Mouse (Mus musculus) hindbrain, embryonic 14.5 days (tissue): ENCODE measurements around the gene Ghrhr. TPM values are rescaled to one million over a fixed set of nuclear protein-coding genes. Genes with fewer than 3 reads are reported as not detected.

Experiments used
- ATAC-seq: fragments of 200-750 bp; cut with Nextera tagmentation; 2 replicates; pipeline ENCODE4 v1.8.0; 2017; ENCODE audit warnings: moderate number of reproducible peaks, mild to moderate bottlenecking, moderate TSS enrichment, moderate library complexity; ENCODE audit not compliant: low FRiP score
- DNase-seq: peaks from one replicate; pipeline ENCODE4 v3.0.0-alpha.2; 2015; ENCODE audit warnings: low spot score
- H3K27ac ChIP-seq: fragments of 300-500 bp; sonication (generic); 2 replicates; pipeline ENCODE4 v1.5.1; 2014; ENCODE audit warnings: mild to moderate bottlenecking, moderate library complexity
- H3K27me3 ChIP-seq: fragments of 300-500 bp; sonication (generic); 2 replicates; pipeline ENCODE4 v1.6.1; 2014; ENCODE audit warnings: mild to moderate bottlenecking, low read length, mixed read lengths; ENCODE audit not compliant: control insufficient read depth, insufficient read depth
- H3K36me3 ChIP-seq: fragments of 300-500 bp; sonication (generic); replicated peaks from 2 replicates; pipeline ENCODE4 v1.6.1; 2014; ENCODE audit not compliant: control insufficient read depth, insufficient read depth
- H3K4me1 ChIP-seq: fragments of 300-500 bp; sonication (generic); replicated peaks from 2 replicates; pipeline ENCODE4 v1.6.1; 2014; ENCODE audit warnings: antibody characterized with exemption, low read length, mixed read lengths; ENCODE audit not compliant: control insufficient read depth, insufficient read depth
- H3K4me2 ChIP-seq: fragments of 300-500 bp; sonication (generic); replicated peaks from 2 replicates; pipeline ENCODE4 v1.6.1; 2014; ENCODE audit warnings: mild to moderate bottlenecking, moderate library complexity
- H3K4me3 ChIP-seq: fragments of 300-500 bp; sonication (generic); replicated peaks from 2 replicates; pipeline ENCODE4 v1.5.1; 2014; ENCODE audit warnings: mild to moderate bottlenecking, low read length
- H3K9ac ChIP-seq: fragments of 300-500 bp; sonication (generic); 2 replicates; pipeline ENCODE4 v1.6.1; 2014
- H3K9me3 ChIP-seq: fragments of 300-500 bp; sonication (generic); 2 replicates; pipeline ENCODE4 v1.6.1; 2016; ENCODE audit warnings: low read length; ENCODE audit not compliant: control insufficient read depth
- WGBS: fragments of 180-500 bp; shearing (Covaris S2); extraction: QIAGEN DNeasy Blood & Tissue Kit; methylation state at CpG from one replicate; pipeline ENCODE4 v1.1.7; 2014; 5-methylcytosine and 5-hydroxymethylcytosine counted together
- polyA plus RNA-seq: library from polyadenylated mRNA; unstranded; fragments of >200 nt; fragmentation: Nextera tagmentation; extraction: Ambion mirVana; gene quantifications from 2 replicates; pipeline ENCODE4 v1.2.1, GENCODE M21; 2014

The Ghrhr gene
- polyA plus RNA-seq, 1 experiment from 2014 or later, result not detected

DNA sequence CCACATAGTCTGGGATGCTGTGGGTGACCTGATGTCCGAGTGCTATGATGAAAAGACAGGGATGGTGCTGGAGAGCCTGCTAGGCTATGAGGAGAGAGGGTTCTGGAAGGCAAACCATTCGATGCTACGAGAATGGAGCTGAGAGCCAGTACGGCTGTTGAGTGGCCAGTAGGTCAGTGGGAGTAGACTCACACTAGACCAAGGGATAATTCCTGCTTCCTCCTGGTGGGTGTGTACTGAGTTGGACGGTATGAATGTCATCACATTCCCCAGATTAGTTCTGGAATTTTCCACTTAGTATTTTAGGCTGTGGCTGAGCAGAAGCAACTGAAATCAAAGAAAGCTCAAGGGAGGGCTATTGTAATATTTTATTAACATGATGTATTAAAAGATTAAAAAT lies 34.9 kb downstream of the Ghrhr start:
- no peaks in the 10 kb centered on the region for H3K9me3 ChIP-seq
- no peak overlapping the region for H3K9ac ChIP-seq
- ATAC-seq, result no peak
- no peaks in the 10 kb centered on the region for H3K27me3 ChIP-seq
- 87% methylated on average over 5 of the region's 5 CpGs for WGBS
- no peaks in the 10 kb centered on the region for H3K36me3 ChIP-seq
- H3K4me2 ChIP-seq, result no peak overlapping the region
- no peak overlapping the region for H3K27ac ChIP-seq
- H3K4me1 ChIP-seq, result peaks cover 13% of the 10 kb centered on the region
- H3K4me3 ChIP-seq, result no peak overlapping the region
- DNase-seq, result no peak

DNA sequence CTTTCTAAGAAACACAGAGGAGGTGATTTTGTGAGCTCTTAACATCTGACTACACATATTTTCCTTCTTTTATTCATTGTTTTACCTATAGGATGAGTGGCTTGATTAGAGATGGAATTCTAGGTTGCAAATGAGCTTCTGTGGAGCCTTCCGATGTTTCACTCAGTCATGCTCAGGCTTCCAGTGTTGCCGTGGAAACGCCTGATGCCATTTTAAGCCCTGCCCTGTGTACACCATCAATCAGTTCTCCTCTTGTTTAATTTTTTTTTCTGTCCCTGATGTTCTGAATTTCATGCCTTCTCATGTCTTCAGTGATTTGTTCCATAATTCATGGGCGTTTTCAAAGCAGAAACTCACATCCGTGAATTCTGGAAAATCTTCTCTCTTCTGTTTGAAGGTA lies 40.1 kb downstream of the Ghrhr start:
- Histone ChIP-seq H3K4me3 (no peak overlapping the region), H3K4me2 (no peak overlapping the region), H3K36me3 (no peaks in the 10 kb centered on the region), H3K27me3 (no peaks in the 10 kb centered on the region), H3K4me1 (peaks cover 21% of the 10 kb centered on the region), H3K9me3 (no peaks in the 10 kb centered on the region), H3K27ac (no peak overlapping the region), H3K9ac (no peak overlapping the region)
- DNase-seq (no peak), ATAC-seq (no peak)
- 30% methylated on average over 5 of the region's 5 CpGs for WGBS

DNA sequence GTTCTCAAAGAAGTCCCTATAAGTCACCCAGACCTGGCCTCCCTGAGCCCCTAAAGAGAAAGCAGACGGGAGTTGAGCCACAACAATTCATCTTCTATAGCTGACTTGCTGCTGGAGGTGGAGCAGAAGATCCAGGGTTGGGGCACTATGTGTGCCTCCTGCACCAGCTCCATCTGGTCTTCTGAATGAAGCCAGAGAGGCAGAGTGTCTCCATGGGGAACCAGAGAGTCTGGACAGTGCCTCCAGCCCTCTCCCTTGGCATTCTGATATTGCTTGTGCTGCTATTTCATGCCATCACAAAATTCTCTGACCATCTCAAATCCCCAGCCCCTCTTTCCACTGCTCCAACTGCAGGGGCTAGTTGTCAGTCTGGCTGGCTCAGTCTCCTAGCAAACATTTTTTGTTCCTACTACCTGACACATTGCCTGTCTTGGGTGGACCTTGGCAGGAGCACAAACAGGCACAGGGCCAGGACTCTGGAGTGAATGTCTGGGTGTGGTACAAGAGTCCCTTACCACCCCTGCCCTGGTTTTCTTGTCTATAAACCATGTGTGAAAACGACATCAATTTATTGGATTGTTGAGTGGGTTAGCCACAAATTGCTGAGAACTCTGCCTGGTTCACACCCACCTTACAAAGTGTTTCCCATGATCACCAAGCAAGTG lies 42.8 kb downstream of the Ghrhr start:
- H3K36me3 ChIP-seq, result no peaks in the 10 kb centered on the region
- H3K9ac ChIP-seq, result no peak overlapping the region
- H3K4me2 ChIP-seq, result no peak overlapping the region
- DNase-seq (no peak), ATAC-seq (no peak)
- no peaks in the 10 kb centered on the region for H3K9me3 ChIP-seq
- WGBS, result 62% methylated on average over 2 of the region's 2 CpGs
- H3K4me1 ChIP-seq, result peaks cover 27% of the 10 kb centered on the region
- no peak overlapping the region for H3K4me3 ChIP-seq
- no peaks in the 10 kb centered on the region for H3K27me3 ChIP-seq
- H3K27ac ChIP-seq, result no peak overlapping the region

DNA sequence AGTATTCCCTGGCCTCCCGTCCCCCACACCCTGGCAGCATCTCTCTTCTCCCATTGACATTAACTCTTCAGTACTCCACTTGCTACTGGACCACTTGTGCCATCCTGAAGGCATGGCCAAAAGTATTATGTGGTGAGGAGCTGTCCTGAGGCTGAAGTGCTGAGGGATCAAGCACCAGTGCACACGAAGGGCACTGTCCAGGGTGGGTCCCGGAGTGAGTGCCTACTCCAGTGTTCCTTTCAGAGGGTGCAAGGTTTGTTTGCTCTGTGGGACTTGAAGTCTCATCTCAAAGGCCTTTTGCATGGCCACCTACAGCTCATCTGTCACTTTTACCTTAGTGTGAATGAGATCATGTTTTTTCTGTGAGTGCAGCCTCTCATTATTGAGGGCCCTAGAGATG lies 44.3 kb downstream of the Ghrhr start:
- no peak for DNase-seq
- 85% methylated on average over 3 of the region's 3 CpGs for WGBS
- H3K9me3 ChIP-seq, result no peaks in the 10 kb centered on the region
- H3K36me3 ChIP-seq, result no peaks in the 10 kb centered on the region
- no peak overlapping the region for H3K4me3 ChIP-seq
- peaks cover 27% of the 10 kb centered on the region for H3K4me1 ChIP-seq
- H3K4me2 ChIP-seq, result no peak overlapping the region
- H3K27ac ChIP-seq, result peak overlapping the region; percentile 78
- no peak overlapping the region for H3K9ac ChIP-seq
- ATAC-seq, result peak; percentile 19; the same call in 1 of the 2 replicates
- no peaks in the 10 kb centered on the region for H3K27me3 ChIP-seq

DNA sequence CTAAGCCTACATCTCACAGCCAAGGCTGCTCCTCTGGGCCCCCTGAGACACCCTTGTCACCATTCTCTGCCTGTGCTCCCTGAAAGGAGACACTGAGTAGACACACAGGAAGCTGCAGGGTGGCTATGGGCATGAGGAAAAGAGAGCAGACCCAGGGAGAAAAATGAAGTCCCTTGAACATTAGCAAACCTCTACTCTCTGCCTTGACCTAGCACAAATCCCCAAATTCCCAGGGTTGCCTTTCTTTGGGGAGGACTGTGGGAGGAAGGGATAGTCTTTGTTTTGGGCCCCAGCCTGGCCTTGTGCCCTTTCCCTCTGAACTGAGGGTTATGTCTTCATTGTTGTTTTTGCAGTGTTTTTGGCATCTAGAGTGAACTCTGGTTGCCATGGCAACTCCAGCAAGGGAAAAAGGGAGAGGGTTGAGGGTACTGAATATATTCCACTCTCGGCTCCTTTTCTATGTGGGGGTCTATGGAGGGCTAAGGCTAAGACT lies 44.8 kb downstream of the Ghrhr start:
- Histone ChIP-seq H3K4me2 (no peak overlapping the region), H3K4me3 (no peak overlapping the region), H3K27me3 (no peaks in the 10 kb centered on the region), H3K9me3 (no peaks in the 10 kb centered on the region), H3K4me1 (peaks cover 27% of the 10 kb centered on the region), H3K27ac (peak overlapping the region; percentile 78), H3K36me3 (no peaks in the 10 kb centered on the region), H3K9ac (no peak overlapping the region)
- DNase-seq (peak; percentile 72), ATAC-seq (peak; percentile 82)
- 6% methylated on average over 1 of the region's 1 CpGs for WGBS

DNA sequence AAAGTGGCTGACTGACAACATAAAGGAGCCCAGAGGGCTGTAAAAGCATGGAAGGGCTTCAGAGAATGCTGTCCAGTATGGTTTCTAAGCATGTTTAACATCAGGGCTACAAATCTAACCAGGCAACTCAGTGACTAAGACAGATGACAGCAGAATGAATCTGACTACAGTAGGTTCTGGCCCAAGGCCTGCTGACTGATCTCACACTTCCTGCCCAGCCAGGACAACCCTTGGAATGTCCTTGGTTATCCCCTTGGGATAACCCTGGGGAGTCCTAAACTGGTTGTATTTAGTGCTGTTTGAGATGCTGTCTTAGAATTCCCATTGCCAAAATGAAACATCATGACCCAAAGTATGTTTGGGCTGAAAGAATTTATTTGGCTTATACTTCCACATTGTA lies 56.0 kb downstream of the Ghrhr start:
- Histone ChIP-seq H3K4me1 (peaks cover 25% of the 10 kb centered on the region), H3K9ac (no peak overlapping the region), H3K27ac (no peak overlapping the region), H3K4me2 (no peak overlapping the region), H3K36me3 (no peaks in the 10 kb centered on the region), H3K9me3 (no peaks in the 10 kb centered on the region), H3K4me3 (no peak overlapping the region), H3K27me3 (no peaks in the 10 kb centered on the region)
- DNase-seq (no peak), ATAC-seq (no peak)

DNA sequence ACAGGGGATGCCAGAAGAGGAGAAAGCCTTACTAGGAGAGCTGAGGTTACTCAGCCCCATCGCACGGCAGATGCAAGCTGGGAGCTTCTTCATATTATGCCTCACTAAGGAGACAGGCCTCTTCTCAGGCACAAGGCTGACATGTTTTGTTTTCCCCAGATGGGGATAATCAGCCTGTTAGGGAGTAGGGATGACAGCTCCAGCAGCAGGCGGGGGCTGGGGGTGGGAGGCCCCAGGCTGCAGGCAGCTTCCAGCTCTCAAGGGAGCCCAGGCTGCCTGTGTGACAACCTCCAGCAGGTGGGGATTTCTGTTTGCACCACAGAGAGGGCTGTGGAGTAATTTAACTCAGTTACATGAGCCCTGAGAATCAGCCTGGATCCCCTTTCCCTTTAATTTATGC lies 58.3 kb downstream of the Ghrhr start:
- WGBS, result 17% methylated on average over 3 of the region's 3 CpGs

DNA sequence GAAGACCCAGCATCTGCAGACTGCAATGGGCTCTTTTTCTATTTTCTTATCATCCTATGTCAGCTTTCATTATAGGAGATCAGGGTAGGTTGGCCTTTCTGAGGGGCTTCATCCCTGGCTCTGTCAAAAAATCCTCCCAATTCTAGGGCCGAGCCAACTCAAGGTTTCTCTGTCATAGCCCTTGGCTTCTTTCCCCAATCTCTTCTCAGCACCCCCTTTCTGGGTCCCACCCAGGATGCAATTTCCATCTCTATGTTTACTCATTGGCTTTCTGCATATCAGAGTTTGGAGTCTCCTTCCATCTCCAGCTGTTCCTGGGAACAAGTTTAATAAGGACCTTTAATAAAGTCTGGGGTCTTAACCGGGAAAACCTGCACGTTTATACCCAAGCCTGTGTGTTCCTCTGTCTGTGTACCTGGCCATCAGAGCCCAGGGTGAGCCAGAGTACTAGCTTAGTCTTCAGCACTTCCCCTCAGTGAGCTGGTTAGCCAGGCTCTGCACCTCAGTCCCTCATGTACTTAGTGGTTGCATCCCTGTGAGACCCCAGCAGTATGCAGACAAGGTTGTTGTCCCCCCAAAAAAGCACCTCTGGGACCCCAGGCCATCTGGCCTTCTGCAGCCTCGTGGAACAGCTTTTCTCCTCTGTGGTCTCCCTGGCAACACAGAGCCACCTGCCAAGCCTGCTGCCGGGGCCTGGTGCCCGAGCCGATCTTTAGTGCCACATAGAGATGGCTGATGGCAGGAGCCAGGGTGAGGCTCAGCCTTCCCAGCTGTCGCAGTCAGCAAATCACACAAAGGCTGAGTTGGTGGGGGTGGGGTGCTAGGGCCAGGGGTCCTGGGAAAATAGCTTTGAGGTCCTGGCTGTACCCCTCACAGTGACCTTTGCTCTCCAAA lies 59.4 kb downstream of the Ghrhr start:
- 23% methylated on average over 8 of the region's 8 CpGs for WGBS
- peaks cover 25% of the 10 kb centered on the region for H3K4me1 ChIP-seq
- DNase-seq (peak; percentile 68), ATAC-seq (peak; percentile 82)
- peak overlapping the region; percentile 80 for H3K27ac ChIP-seq
- H3K9me3 ChIP-seq, result no peaks in the 10 kb centered on the region
- H3K36me3 ChIP-seq, result no peaks in the 10 kb centered on the region
- H3K27me3 ChIP-seq, result no peaks in the 10 kb centered on the region
- no peak overlapping the region for H3K9ac ChIP-seq
- H3K4me2 ChIP-seq, result no peak overlapping the region
- H3K4me3 ChIP-seq, result no peak overlapping the region

More for the DNA sequence above, 58.3 kb downstream of the Ghrhr start:
- Histone ChIP-seq H3K4me1 (peaks cover 25% of the 10 kb centered on the region), H3K36me3 (no peaks in the 10 kb centered on the region), H3K9ac (peak overlapping the region; percentile 20; the same call in 1 of the 2 replicates), H3K4me2 (no peak overlapping the region), H3K27ac (peak overlapping the region; percentile 80), H3K27me3 (no peaks in the 10 kb centered on the region), H3K4me3 (no peak overlapping the region), H3K9me3 (no peaks in the 10 kb centered on the region)
- DNase-seq, result peak; percentile 37
- ATAC-seq, result peak; percentile 68

DNA sequence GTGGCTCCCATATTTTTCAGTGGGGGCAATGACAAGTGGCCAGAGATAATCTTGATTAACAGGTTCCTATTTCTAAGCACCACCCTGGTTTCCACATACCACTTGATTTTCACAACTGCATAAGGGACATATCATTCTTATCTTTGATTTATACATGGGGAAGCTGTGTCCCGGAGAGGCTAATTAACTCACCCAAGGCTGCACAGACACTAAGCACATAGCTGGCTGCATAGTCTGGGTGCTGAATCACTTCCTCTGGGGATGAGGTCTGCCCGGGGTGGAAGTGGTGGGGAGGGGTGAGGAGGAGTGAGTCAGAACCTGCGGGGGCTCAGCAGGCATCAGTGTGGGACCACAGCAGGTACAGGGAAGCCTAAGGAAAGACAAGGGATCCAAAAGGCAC lies 61.8 kb downstream of the Ghrhr start:
- Histone ChIP-seq H3K27me3 (no peaks in the 10 kb centered on the region), H3K27ac (no peak overlapping the region), H3K36me3 (no peaks in the 10 kb centered on the region), H3K9ac (no peak overlapping the region), H3K4me2 (no peak overlapping the region), H3K4me3 (no peak overlapping the region), H3K9me3 (no peaks in the 10 kb centered on the region), H3K4me1 (peaks cover 25% of the 10 kb centered on the region)
- 55% methylated on average over 3 of the region's 3 CpGs for WGBS
- ATAC-seq, result no peak
- DNase-seq, result no peak
